In the genomic region with DNA sequence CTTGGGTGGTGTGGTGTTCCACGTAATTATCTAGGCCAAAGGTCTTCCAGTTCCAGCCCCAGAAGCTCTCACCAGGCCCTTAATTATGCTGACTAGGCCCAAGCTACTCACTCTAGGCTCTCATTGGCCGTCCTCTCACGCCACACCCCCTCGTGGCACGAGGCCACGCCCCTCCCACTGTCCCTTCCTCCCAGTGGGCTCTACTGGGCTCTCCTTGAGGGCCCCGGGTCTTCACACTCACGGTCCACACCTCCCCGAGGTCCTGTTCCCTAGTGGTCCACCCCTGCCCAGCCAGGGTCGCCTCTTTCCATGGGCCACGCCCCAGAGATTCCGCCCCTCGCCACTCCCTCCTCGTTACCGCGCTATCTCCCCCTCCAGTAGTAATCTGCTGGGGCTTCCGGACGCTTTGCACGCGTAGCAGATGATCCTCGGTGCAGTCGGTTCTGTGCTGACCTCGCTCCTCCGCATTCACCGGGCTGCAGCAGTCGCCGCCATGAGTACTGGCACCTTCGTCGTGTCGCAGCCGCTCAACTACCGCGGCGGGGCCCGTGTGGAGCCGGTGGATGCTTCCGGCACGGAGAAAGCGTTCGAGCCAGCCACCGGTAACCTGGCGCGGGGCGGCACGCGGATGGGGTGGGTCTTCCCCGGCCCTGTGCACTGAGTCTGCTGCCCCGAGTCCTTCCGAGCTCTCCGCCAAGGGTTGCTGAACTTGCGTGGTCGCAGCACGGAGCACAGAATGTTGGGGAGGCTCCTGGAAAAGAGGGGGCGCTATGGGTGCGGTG, we compare ENCODE assay signal across 8 mouse cellular contexts. TPM values are rescaled to one million over a fixed set of nuclear protein-coding genes. Genes with fewer than 3 reads are reported as not detected.
A peak's percentile ranks its signal among the peaks of the same experiment; 100 is the strongest.
DNase-seq lines count a peak whose midpoint lies in the region; ATAC-seq and TF ChIP-seq lines count a peak whose summit lies in the region.

A gene (plus strand): TSS at position 177 of the 782 bp plus-strand sequence.

- H3K4me2 ChIP-seq in forebrain, embryonic 12.5 days = peak within 1 kb of the TSS; percentile 81
- peak within 1 kb of the TSS; percentile 83 for H3K4me2 ChIP-seq in heart, postnatal 0 days (ENCODE audit: low read depth, low read length)
- H3K4me2 ChIP-seq in liver, embryonic 16.5 days (ENCODE audit: low read depth, low read length) = peak within 1 kb of the TSS; percentile 95
- H3K4me2 ChIP-seq in neural tube, embryonic 13.5 days = peak within 1 kb of the TSS; percentile 70

- peaks cover 3% of the 10 kb centered on the region; the same call in 1 of the 2 replicates for H3K27me3 ChIP-seq in E14TG2a.4 (ENCODE audit: insufficient read depth, low read length)
- no peaks in the 10 kb centered on the region for H3K27me3 ChIP-seq in forebrain, embryonic 12.5 days
- H3K27me3 ChIP-seq in heart, postnatal 0 days (ENCODE audit: control insufficient read depth, insufficient read depth, low read length) = no peaks in the 10 kb centered on the region
- no peaks in the 10 kb centered on the region for H3K27me3 ChIP-seq in liver, embryonic 16.5 days (ENCODE audit: control insufficient read depth, insufficient read depth, low read depth, low read length)
- no peaks in the 10 kb centered on the region for H3K27me3 ChIP-seq in neural tube, embryonic 13.5 days
- no peaks in the 10 kb centered on the region for H3K27me3 ChIP-seq in testis, adult 2 months (ENCODE audit: control insufficient read depth, insufficient read depth, low read length)

- peak within 1 kb of the TSS; percentile 62 for H3K9ac ChIP-seq in forebrain, embryonic 12.5 days
- peak within 1 kb of the TSS; percentile 73 for H3K9ac ChIP-seq in heart, postnatal 0 days (replicated peaks; ENCODE audit: low read depth, low read length)
- peak within 1 kb of the TSS; percentile 83 for H3K9ac ChIP-seq in liver, embryonic 16.5 days (ENCODE audit: low read depth, low read length)
- H3K9ac ChIP-seq in neural tube, embryonic 13.5 days = peak within 1 kb of the TSS; percentile 72

- under 1% methylated on average over 55 of the region's 55 CpGs for WGBS in forebrain, embryonic 12.5 days
- under 1% methylated on average over 54 of the region's 55 CpGs for WGBS in heart, postnatal 0 days
- under 1% methylated on average over 55 of the region's 55 CpGs for WGBS in liver, embryonic 16.5 days (ENCODE audit: insufficient replicate concordance)
- WGBS in neural tube, embryonic 13.5 days = under 1% methylated on average over 55 of the region's 55 CpGs

- peaks cover 10% of the 10 kb centered on the region for H3K4me1 ChIP-seq in E14TG2a.4 (replicated peaks; ENCODE audit: low read depth, low read length)
- H3K4me1 ChIP-seq in forebrain, embryonic 12.5 days = peaks cover 4% of the 10 kb centered on the region; the same call in 1 of the 2 replicates
- no peaks in the 10 kb centered on the region for H3K4me1 ChIP-seq in heart, postnatal 0 days (ENCODE audit: control insufficient read depth, insufficient read depth)
- H3K4me1 ChIP-seq in liver, embryonic 16.5 days (ENCODE audit: control insufficient read depth, low read depth, low read length) = peaks cover 19% of the 10 kb centered on the region
- peaks cover 12% of the 10 kb centered on the region for H3K4me1 ChIP-seq in neural tube, embryonic 13.5 days (replicated peaks)
- peaks cover 7% of the 10 kb centered on the region for H3K4me1 ChIP-seq in testis, adult 2 months (ENCODE audit: control insufficient read depth, insufficient read depth, low read length)

- no peak for TF ChIP-seq EP300 in heart, postnatal 0 days (IDR thresholded peaks at IDR 0.05; ENCODE audit: low read depth)

- no peaks in the 10 kb centered on the region for H3K9me3 ChIP-seq in E14TG2a.4 (ENCODE audit: low read length)
- H3K9me3 ChIP-seq in forebrain, embryonic 12.5 days = no peaks in the 10 kb centered on the region
- no peaks in the 10 kb centered on the region for H3K9me3 ChIP-seq in heart, postnatal 0 days (replicated peaks; ENCODE audit: control insufficient read depth, low read length)
- no peaks in the 10 kb centered on the region for H3K9me3 ChIP-seq in liver, embryonic 16.5 days (replicated peaks; ENCODE audit: control insufficient read depth, low read length)
- no peaks in the 10 kb centered on the region for H3K9me3 ChIP-seq in neural tube, embryonic 13.5 days

- peak within 1 kb of the TSS; percentile 73; the same call in 1 of the 2 replicates for H3K27ac ChIP-seq in forebrain, embryonic 12.5 days
- peak within 1 kb of the TSS; percentile 89 for H3K27ac ChIP-seq in heart, postnatal 0 days (ENCODE audit: low read depth)
- H3K27ac ChIP-seq in liver, embryonic 16.5 days (ENCODE audit: low read length) = peak within 1 kb of the TSS; percentile 93
- H3K27ac ChIP-seq in neural tube, embryonic 13.5 days (replicated peaks) = peak within 1 kb of the TSS; percentile 74
- H3K27ac ChIP-seq in testis, adult 2 months (ENCODE audit: control insufficient read depth, insufficient read depth, low read depth, low read length) = peak within 1 kb of the TSS; percentile 86

- H3K36me3 ChIP-seq in E14TG2a.4 (ENCODE audit: insufficient read depth, low read length) = peaks cover 28% of the 10 kb centered on the region
- peaks cover 8% of the 10 kb centered on the region for H3K36me3 ChIP-seq in forebrain, embryonic 12.5 days (replicated peaks)
- H3K36me3 ChIP-seq in heart, postnatal 0 days (replicated peaks; ENCODE audit: control insufficient read depth, insufficient read depth, low read length) = peaks cover 25% of the 10 kb centered on the region; the same call in 1 of the 2 replicates
- peaks cover 9% of the 10 kb centered on the region for H3K36me3 ChIP-seq in liver, embryonic 16.5 days (ENCODE audit: control insufficient read depth, insufficient read depth)
- H3K36me3 ChIP-seq in neural tube, embryonic 13.5 days = peaks cover 8% of the 10 kb centered on the region; the same call in 1 of the 2 replicates
- H3K36me3 ChIP-seq in testis, adult 2 months (ENCODE audit: control insufficient read depth, insufficient read depth, low read length) = no peaks in the 10 kb centered on the region; the same call in 1 of the 2 replicates

- H3K4me3 ChIP-seq in E14TG2a.4 (replicated peaks; ENCODE audit: low read length) = peak within 1 kb of the TSS; percentile 90
- H3K4me3 ChIP-seq in forebrain, embryonic 12.5 days (replicated peaks) = peak within 1 kb of the TSS; percentile 58
- H3K4me3 ChIP-seq in heart, postnatal 0 days (ENCODE audit: low read depth, low read length) = peak within 1 kb of the TSS; percentile 76
- H3K4me3 ChIP-seq in liver, embryonic 16.5 days (ENCODE audit: low read depth, low read length) = peak within 1 kb of the TSS; percentile 85
- peak within 1 kb of the TSS; percentile 55 for H3K4me3 ChIP-seq in neural tube, embryonic 13.5 days
- peak within 1 kb of the TSS; percentile 98 for H3K4me3 ChIP-seq in testis, adult 2 months (ENCODE audit: control insufficient read depth, low read depth, low read length)

- DNase-seq in c-Kit-positive CD71-positive TER-119-positive erythroid progenitor cells, embryonic 14.5 days (ENCODE audit: low spot score) = peak; percentile 87
- DNase-seq in heart, postnatal 0 days (ENCODE audit: low spot score) = peak; percentile 90
- DNase-seq in kidney, postnatal 4 days = peak; percentile 95 to 96

- peak; percentile 99 for ATAC-seq in forebrain, embryonic 12.5 days (ENCODE audit: low FRiP score)
- ATAC-seq in heart, postnatal 0 days (ENCODE audit: insufficient read depth, low read depth) = peak; percentile 99
- ATAC-seq in liver, embryonic 16.5 days (ENCODE audit: low read depth) = peak; percentile 95
- ATAC-seq in neural tube, embryonic 13.5 days (ENCODE audit: low read depth) = peak; percentile 98

- peak; percentile 40; the same call in 1 of the 2 replicates for TF ChIP-seq POLR2A in testis, adult 2 months (IDR thresholded peaks at IDR 0.05; ENCODE audit: control insufficient read depth, low read depth, low read length)

- no peak for TF ChIP-seq CTCF in E14TG2a.4 (conservative IDR thresholded peaks at IDR 0.05; ENCODE audit: low read length)
- TF ChIP-seq CTCF in heart, postnatal 0 days (IDR thresholded peaks at IDR 0.05; ENCODE audit: low read depth) = no peak
- TF ChIP-seq CTCF in testis, adult 2 months (IDR thresholded peaks at IDR 0.05; ENCODE audit: control insufficient read depth, insufficient read depth, insufficient replicate concordance, low read depth, low read length) = no peak

RNA-seq across cellular contexts. Expression of the gene that starts here (rescaled TPM):
- polyA plus RNA-seq in forebrain, embryonic 12.5 days (2016; fragmentation: Nextera tagmentation; extraction: Ambion mirVana) = 33.0 and 35.7 TPM in 2 replicates
- total RNA-seq in heart, postnatal 0 days (2014; rRNA removed; ENCODE audit: low replicate concordance) = 8.4 and 17.1 TPM in 2 replicates
- 44.7 and 46.0 TPM in 2 replicates for polyA plus RNA-seq in heart, postnatal 0 days (2015; fragmentation: Nextera tagmentation; extraction: Ambion mirVana)
- polyA plus RNA-seq in liver, embryonic 16.5 days (2015; fragmentation: Nextera tagmentation; extraction: Ambion mirVana) = 74.4 and 75.8 TPM in 2 replicates
- polyA plus RNA-seq in neural tube, embryonic 13.5 days (2015; fragmentation: Nextera tagmentation; extraction: Ambion mirVana) = 32.2 and 32.7 TPM in 2 replicates
- polyA plus RNA-seq in testis, adult 2 months (2012; rRNA removed) = 30.8 and 33.6 TPM in 2 replicates

Comparison
In these comparisons a context has a peak if more than half of its experiments do, and no peak if none do; other contexts are left out.
1. Peak in every context shown above with its lines: DNase-seq, ATAC-seq, H3K4me3 ChIP-seq and H3K27ac ChIP-seq.